Comparison of ENCODE assay signal across 13 mouse cellular contexts in the genomic region with DNA sequence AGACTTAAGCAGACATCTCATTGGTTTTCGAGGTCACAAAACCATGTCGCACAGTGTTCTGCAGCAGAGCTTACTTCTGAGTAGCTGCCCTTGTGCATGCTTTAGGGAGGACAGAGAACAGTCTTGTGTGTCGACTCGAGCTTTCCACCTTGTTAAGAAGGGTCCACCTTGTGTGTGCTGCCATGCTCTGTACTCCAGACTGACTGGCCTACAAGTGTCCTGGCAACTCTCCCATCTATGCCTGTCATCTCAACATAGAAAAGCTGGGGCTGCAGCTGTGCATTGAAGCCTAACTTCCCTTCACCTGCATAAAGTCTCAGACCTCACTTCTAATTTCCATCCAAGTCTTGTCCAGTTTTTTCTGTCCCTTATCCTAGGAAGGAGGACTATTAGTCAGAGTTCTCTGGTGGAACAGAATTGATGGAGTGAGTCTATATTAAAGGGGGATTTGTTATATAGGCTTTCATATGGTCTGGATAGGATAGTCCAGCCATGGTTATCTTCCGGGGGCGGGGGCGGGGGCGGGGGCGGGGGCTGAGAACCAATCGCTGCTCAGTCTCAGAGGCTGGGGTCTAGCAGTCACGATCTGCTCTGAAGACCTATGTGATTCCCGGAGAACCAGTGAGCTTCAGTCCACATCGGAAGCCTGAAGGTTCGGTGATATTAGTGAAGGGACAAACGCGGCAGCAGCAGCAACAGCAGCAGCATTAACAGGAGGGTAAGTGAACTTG. TPM values are rescaled to one million over a fixed set of nuclear protein-coding genes. Genes with fewer than 3 reads are reported as not detected.
DNase-seq lines count a peak whose midpoint lies in the region; ATAC-seq and TF ChIP-seq lines count a peak whose summit lies in the region.
"Had no signal": no experiment of that assay in that cellular context is flagged by ENCODE, and none has a peak within 500 bp of the region (broad histone marks: within the 10 kb centered on the region; RNA-seq: fewer than 3 reads in every experiment).

No protein-coding gene starts in this region.

- H3K4me1 ChIP-seq in heart, embryonic 12.5 days (replicated peaks) = peaks cover 12% of the 10 kb centered on the region
- H3K4me1 ChIP-seq in lung, embryonic 15.5 days = no peaks in the 10 kb centered on the region
- H3K4me1 ChIP-seq in forebrain, embryonic 16.5 days (replicated peaks; ENCODE audit: control insufficient read depth, insufficient read depth, low read length) = peaks cover 8% of the 10 kb centered on the region
- no peaks in the 10 kb centered on the region for H3K4me1 ChIP-seq in midbrain, postnatal 0 days (ENCODE audit: insufficient read depth, low read length)
- H3K4me1 ChIP-seq: embryonic facial prominence, embryonic 15.5 days had no signal

- WGBS in heart, embryonic 12.5 days = 61% methylated on average over 16 of the region's 16 CpGs
- WGBS in lung, embryonic 15.5 days = 68% methylated on average over 16 of the region's 16 CpGs
- WGBS in forebrain, embryonic 16.5 days = 52% methylated on average over 16 of the region's 16 CpGs
- 68% methylated on average over 16 of the region's 16 CpGs for WGBS in midbrain, postnatal 0 days

- no peak for TF ChIP-seq CTCF in midbrain, postnatal 0 days (IDR thresholded peaks at IDR 0.05)

- H3K9ac ChIP-seq in heart, embryonic 12.5 days = peak overlapping the region; percentile 45; the same call in 1 of the 2 replicates
- no peak overlapping the region for H3K9ac ChIP-seq in lung, embryonic 15.5 days
- H3K9ac ChIP-seq in forebrain, embryonic 16.5 days (replicated peaks; ENCODE audit: low read depth, low read length) = no peak overlapping the region
- H3K9ac ChIP-seq in midbrain, postnatal 0 days (replicated peaks; ENCODE audit: low read length, poor library complexity, severe bottlenecking) = no peak overlapping the region
- H3K9ac ChIP-seq: embryonic facial prominence, embryonic 15.5 days had no signal

- H3K4me2 ChIP-seq in heart, embryonic 12.5 days = peak overlapping the region; percentile 59
- H3K4me2 ChIP-seq in lung, embryonic 15.5 days = peak overlapping the region; percentile 8; the same call in 1 of the 2 replicates
- H3K4me2 ChIP-seq in forebrain, embryonic 16.5 days (ENCODE audit: low read length) = peak overlapping the region; percentile 40
- H3K4me2 ChIP-seq in midbrain, postnatal 0 days (ENCODE audit: low read depth, low read length, poor library complexity, severe bottlenecking) = peak overlapping the region; percentile 30; the same call in 1 of the 2 replicates
- H3K4me2 ChIP-seq: embryonic facial prominence, embryonic 15.5 days had no signal

- no peaks in the 10 kb centered on the region for H3K27me3 ChIP-seq in heart, embryonic 12.5 days (replicated peaks)
- H3K27me3 ChIP-seq in lung, embryonic 15.5 days = no peaks in the 10 kb centered on the region
- no peaks in the 10 kb centered on the region for H3K27me3 ChIP-seq in forebrain, embryonic 16.5 days (replicated peaks; ENCODE audit: control insufficient read depth, insufficient read depth, low read length)
- H3K27me3 ChIP-seq in midbrain, postnatal 0 days (ENCODE audit: insufficient read depth, low read length) = no peaks in the 10 kb centered on the region
- H3K27me3 ChIP-seq: embryonic facial prominence, embryonic 15.5 days had no signal

- DNase-seq in heart, postnatal 4 days = no peak
- DNase-seq in lung, adult 18-20 months = no peak
- DNase-seq in midbrain, postnatal 0 days (ENCODE audit: low spot score) = no peak
- DNase-seq in urinary bladder, adult 18-20 months (ENCODE audit: low spot score in 2 of 2) = no peak
- no peak for DNase-seq in urinary bladder, postnatal 36 days (ENCODE audit: low spot score in 2 of 2)
- DNase-seq: cerebellum, postnatal 25 days; kidney, postnatal 10 days had no signal

- H3K36me3 ChIP-seq in heart, embryonic 12.5 days = no peaks in the 10 kb centered on the region
- H3K36me3 ChIP-seq in lung, embryonic 15.5 days = no peaks in the 10 kb centered on the region
- no peaks in the 10 kb centered on the region for H3K36me3 ChIP-seq in forebrain, embryonic 16.5 days (ENCODE audit: control insufficient read depth, insufficient read depth)
- H3K36me3 ChIP-seq in midbrain, postnatal 0 days (ENCODE audit: insufficient read depth, low read length) = no peaks in the 10 kb centered on the region
- H3K36me3 ChIP-seq: embryonic facial prominence, embryonic 15.5 days had no signal

- H3K9me3 ChIP-seq in heart, embryonic 12.5 days (replicated peaks) = no peaks in the 10 kb centered on the region
- H3K9me3 ChIP-seq in lung, embryonic 15.5 days = no peaks in the 10 kb centered on the region
- no peaks in the 10 kb centered on the region for H3K9me3 ChIP-seq in forebrain, embryonic 16.5 days (ENCODE audit: control insufficient read depth, low read length)
- H3K9me3 ChIP-seq in midbrain, postnatal 0 days (ENCODE audit: low read length) = no peaks in the 10 kb centered on the region
- H3K9me3 ChIP-seq: embryonic facial prominence, embryonic 15.5 days had no signal

- peak overlapping the region; percentile 24; the same call in 1 of the 2 replicates for H3K4me3 ChIP-seq in heart, embryonic 12.5 days
- H3K4me3 ChIP-seq in lung, embryonic 15.5 days = no peak overlapping the region
- no peak overlapping the region for H3K4me3 ChIP-seq in forebrain, embryonic 16.5 days (replicated peaks; ENCODE audit: low read length)
- H3K4me3 ChIP-seq in midbrain, postnatal 0 days (ENCODE audit: low read depth, low read length) = peak overlapping the region; percentile 11; the same call in 1 of the 2 replicates
- H3K4me3 ChIP-seq: embryonic facial prominence, embryonic 15.5 days had no signal

- ATAC-seq in heart, embryonic 12.5 days (ENCODE audit: insufficient number of reproducible peaks, low FRiP score) = no peak
- ATAC-seq in lung, embryonic 15.5 days (ENCODE audit: borderline replicate concordance, extremely low read depth, low FRiP score, low TSS enrichment) = no peak
- peak; percentile 14; the same call in 1 of the 2 replicates for ATAC-seq in forebrain, embryonic 16.5 days
- ATAC-seq in midbrain, postnatal 0 days (ENCODE audit: low FRiP score) = 0 out of 2 replicates have a peak, but pooled peaks have one; percentile 39

- H3K27ac ChIP-seq in heart, embryonic 12.5 days (ENCODE audit: poor library complexity, severe bottlenecking) = 0 out of 2 replicates have a peak overlapping the region, but pooled peaks have one; percentile 38
- no peak overlapping the region for H3K27ac ChIP-seq in lung, embryonic 15.5 days
- H3K27ac ChIP-seq in forebrain, embryonic 16.5 days (ENCODE audit: low read length) = peak overlapping the region; percentile 34
- H3K27ac ChIP-seq in midbrain, postnatal 0 days (ENCODE audit: low read depth, low read length) = peak overlapping the region; percentile 69
- H3K27ac ChIP-seq: embryonic facial prominence, embryonic 15.5 days had no signal

RNA-seq across cellular contexts. Expression of gene Cybrd1, which starts 42.0 kb away (rescaled TPM):
- polyA plus RNA-seq in heart, embryonic 12.5 days (2016; fragmentation: Nextera tagmentation; extraction: Ambion mirVana) = 1.9 TPM in 2 replicates
- 1 to 10 TPM; 1.2 to 1.3 TPM for total RNA-seq in heart, postnatal 4 days (2021)
- 2.3 and 3.3 TPM in 2 replicates for polyA plus RNA-seq in lung, embryonic 15.5 days (2015; fragmentation: Nextera tagmentation; extraction: Ambion mirVana)
- polyA plus RNA-seq in forebrain, embryonic 16.5 days (2015; fragmentation: Nextera tagmentation; extraction: Ambion mirVana) = 1.5 and 1.9 TPM in 2 replicates
- total RNA-seq in midbrain, postnatal 0 days (2014; rRNA removed) = 6.3 and 6.9 TPM in 2 replicates
- 1.5 and 2.2 TPM in 2 replicates for polyA plus RNA-seq in midbrain, postnatal 0 days (2015; fragmentation: Nextera tagmentation; extraction: Ambion mirVana)
- total RNA-seq: hematopoietic stem cell, adult 5-6 weeks had no signal
- polyA plus RNA-seq: C2C12 had no signal

RNA-seq across cellular contexts. Expression of gene Dync1i2, which starts 51.8 kb away (rescaled TPM):
- 82.0 and 82.4 TPM in 2 replicates for polyA plus RNA-seq in heart, embryonic 12.5 days (2016; fragmentation: Nextera tagmentation; extraction: Ambion mirVana)
- total RNA-seq in heart, postnatal 4 days (2021) = 10 to 100 TPM; 96.0 to 99.1 TPM
- polyA plus RNA-seq in lung, embryonic 15.5 days (2015; fragmentation: Nextera tagmentation; extraction: Ambion mirVana) = 90.3 and 99.6 TPM in 2 replicates
- polyA plus RNA-seq in forebrain, embryonic 16.5 days (2015; fragmentation: Nextera tagmentation; extraction: Ambion mirVana) = 189 and 197 TPM in 2 replicates
- 149 and 195 TPM in 2 replicates for total RNA-seq in midbrain, postnatal 0 days (2014; rRNA removed)
- 194 and 205 TPM in 2 replicates for polyA plus RNA-seq in midbrain, postnatal 0 days (2015; fragmentation: Nextera tagmentation; extraction: Ambion mirVana)

Comparison
In these comparisons a context has a peak if more than half of its experiments do, and no peak if none do; other contexts are left out.
1. ATAC-seq: peak in forebrain, embryonic 16.5 days (single experiment) and midbrain, postnatal 0 days (single experiment); none in heart, embryonic 12.5 days (single experiment) and lung, embryonic 15.5 days (single experiment).
2. H3K4me2 ChIP-seq: peak in every context shown above with its lines; median percentile 59 in heart, embryonic 12.5 days; 40 in forebrain, embryonic 16.5 days; 30 in midbrain, postnatal 0 days; 8 in lung, embryonic 15.5 days.
3. H3K4me3 ChIP-seq: peak in heart, embryonic 12.5 days (single experiment) and midbrain, postnatal 0 days (single experiment); none in lung, embryonic 15.5 days (single experiment) and forebrain, embryonic 16.5 days (single experiment).